Mouse (Mus musculus) cortical plate, adult 2 months (tissue): ENCODE results near the gene Mrpl50. TPM values are rescaled to one million over a fixed set of nuclear protein-coding genes. Genes with fewer than 3 reads are reported as not detected.
A peak's percentile ranks its signal among the peaks of the same experiment; 100 is the strongest.

Source experiments
- H3K27ac ChIP-seq: fragments of 200-500 bp; 2 replicates; pipeline ENCODE4 v1.5.1; 2012; ENCODE audit warnings: low read length, control low read depth, inconsistent platforms; ENCODE audit not compliant: insufficient read depth
- H3K4me1 ChIP-seq: fragments of 200-500 bp; 2 replicates; pipeline ENCODE4 v1.6.1; 2011; ENCODE audit warnings: low read length; ENCODE audit not compliant: control insufficient read depth, insufficient read depth
- H3K4me3 ChIP-seq: fragments of 200-500 bp; 2 replicates; pipeline ENCODE4 v1.5.1; 2011; ENCODE audit warnings: mild to moderate bottlenecking, low read length, control low read depth; ENCODE audit not compliant: insufficient read depth
- CTCF ChIP-seq: fragments of 200-500 bp; IDR thresholded peaks from 2 replicates; pipeline ENCODE4 v1.5.1; 2011; ENCODE audit warnings: mild to moderate bottlenecking, control low read depth, low read length; ENCODE audit not compliant: insufficient read depth; ENCODE audit errors: extremely low read depth
- POLR2A ChIP-seq: fragments of 200-500 bp; IDR thresholded peaks from 2 replicates; pipeline ENCODE4 v1.6.1; 2011; ENCODE audit warnings: mild to moderate bottlenecking, low read length, control low read depth; ENCODE audit not compliant: insufficient read depth; ENCODE audit errors: extremely low read depth
- polyA plus RNA-seq: library from polyadenylated mRNA; depleted of rRNA; stranded (reverse); fragments of >200 nt; gene quantifications from 2 replicates; pipeline ENCODE4 v1.2.3, GENCODE M21; 2012; rRNA removed

Gene Mrpl50
- polyA plus RNA-seq, result 17.3 TPM in 2 replicates

DNA sequence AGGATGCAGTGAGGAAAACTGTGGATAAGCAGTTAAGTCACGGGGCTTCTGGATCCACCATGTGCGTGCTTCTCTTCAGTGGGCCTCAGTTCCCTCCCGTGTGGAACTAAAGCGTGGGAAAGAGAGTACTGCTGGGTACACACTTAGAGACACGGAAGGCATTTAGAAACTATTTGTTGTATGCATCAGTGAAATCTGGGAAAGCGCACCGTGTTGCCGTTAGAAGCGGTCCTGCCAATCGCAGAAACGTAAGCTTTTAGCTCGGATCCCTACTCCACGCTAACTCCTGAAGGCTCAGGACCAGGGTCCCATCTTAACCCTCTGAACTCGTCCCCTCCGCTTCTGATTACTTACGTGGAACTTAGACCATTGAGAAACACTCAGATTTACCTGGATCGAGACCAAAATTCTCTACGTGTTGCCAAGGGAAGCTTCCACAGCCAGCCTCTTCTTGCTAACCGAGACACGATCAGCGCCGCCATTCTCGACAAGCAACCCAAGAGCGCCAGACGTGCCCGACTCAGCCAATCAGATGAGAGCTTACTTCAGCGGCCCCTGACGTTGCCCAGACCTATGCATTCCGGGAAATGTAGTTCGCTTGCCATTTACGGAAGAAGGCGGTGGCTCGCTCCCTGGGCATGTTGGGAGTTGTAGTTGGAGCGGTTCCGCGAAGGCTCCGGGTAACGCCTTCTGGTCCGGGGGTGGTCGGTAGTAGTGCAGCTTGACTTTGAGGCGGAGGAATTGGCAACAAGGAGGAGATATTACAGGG, at the start of gene Mrpl50, which contains the start of gene Zfp189:
Gene Mrpl50 (minus strand): TSS at position 522 of the 769 bp plus-strand sequence.
Gene Zfp189 (plus strand): TSS at position 605 of the 769 bp plus-strand sequence.
- TF ChIP-seq POLR2A, result peak; percentile 91
- no peak for TF ChIP-seq CTCF
- peaks cover 5% of the 10 kb centered on the region; the same call in 1 of the 2 replicates for H3K4me1 ChIP-seq
- peak within 1 kb of the TSS; percentile 42 for H3K27ac ChIP-seq
- peak within 1 kb of the TSS; percentile 91 for H3K4me3 ChIP-seq

DNA sequence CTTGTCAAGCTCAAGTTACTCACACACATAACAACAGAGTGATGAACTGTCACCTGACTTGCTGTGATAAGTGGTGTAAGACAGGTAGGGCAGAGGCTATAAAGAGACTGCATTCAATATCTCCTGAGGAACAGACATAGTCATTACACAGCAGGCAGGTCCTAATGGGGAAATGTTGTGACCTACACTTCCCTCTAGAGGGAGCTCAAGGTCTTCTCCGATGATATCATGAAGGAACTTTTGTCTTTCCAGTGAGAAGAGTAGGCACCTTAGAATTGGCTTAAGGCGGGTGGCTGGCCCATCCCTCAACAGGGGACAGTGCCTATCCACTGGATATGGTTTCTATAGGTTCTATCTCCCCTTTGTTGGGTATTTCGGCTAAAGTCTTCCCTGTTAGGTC, 46.7 kb upstream of the Mrpl50 start:
- Histone ChIP-seq H3K27ac (no peak overlapping the region), H3K4me3 (no peak overlapping the region), H3K4me1 (no peaks in the 10 kb centered on the region)
- TF ChIP-seq POLR2A, result no peak
- peak; percentile 85 for TF ChIP-seq CTCF

DNA sequence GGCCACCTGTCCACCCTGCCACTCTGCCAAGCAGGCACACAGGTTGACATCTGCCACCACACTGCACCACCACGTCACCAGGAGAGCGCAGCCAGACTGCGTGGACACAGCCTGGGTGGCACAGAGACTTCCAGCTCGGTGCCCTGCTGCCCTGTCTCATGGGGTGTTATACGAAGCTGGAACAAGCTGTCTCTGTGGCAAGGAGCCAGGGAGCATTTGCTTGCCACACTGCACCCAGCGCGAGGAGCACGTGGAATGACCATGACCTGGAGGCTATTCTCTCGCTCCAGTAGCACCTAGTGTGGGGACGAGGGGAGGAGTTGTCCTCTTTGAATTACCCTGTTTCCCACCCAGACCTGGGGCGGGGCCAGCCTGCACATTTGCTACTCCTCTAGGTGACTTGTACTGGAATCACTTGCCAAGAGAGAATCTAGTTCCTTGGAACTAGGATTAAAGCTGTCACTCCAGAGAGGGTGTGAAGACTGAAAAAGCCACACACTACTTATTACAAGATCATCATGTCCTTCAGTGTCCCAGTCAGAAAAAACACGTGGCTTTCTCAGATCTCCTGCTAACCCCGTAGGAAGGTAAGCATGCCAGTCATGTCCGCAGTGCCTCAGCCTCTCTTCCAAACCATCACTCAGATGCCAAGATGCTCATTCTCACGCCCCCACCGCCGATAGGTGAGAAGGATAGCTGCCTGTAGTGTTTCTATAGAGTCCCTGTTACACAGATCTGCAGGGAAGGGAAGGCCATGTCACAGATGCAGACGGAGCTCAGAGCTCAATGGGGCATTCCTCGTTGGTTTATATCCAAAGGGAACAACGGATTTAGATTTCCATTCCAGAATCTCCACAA, 39.3 kb upstream of the Mrpl50 start:
- no peak overlapping the region for H3K4me3 ChIP-seq

DNA sequence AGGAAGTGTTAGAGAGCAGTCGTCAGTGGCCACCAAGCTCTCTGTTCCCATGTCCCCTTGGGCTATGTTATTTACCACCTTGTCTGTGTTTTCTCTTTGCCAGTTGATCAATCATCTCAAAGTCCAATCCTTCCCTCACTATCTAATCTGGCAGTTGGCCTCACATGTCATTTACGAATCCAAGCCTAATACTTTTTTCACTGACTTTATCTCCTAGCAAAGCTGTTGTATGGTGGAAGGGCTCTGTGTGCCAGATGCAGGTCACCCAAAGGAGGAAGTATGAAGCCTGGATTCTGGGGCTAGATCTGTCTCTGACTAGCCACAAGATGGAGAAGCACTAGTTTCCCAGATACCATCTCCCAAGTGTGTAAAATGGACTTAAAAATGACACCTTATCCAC, 37.3 kb upstream of the Mrpl50 start:
- TF ChIP-seq CTCF (no peak), POLR2A (no peak)
- Histone ChIP-seq H3K4me3 (no peak overlapping the region), H3K27ac (no peak overlapping the region), H3K4me1 (peaks cover 5% of the 10 kb centered on the region; the same call in 1 of the 2 replicates)

More for the DNA sequence above, 39.3 kb upstream of the Mrpl50 start:
- Histone ChIP-seq H3K4me1 (peaks cover 5% of the 10 kb centered on the region; the same call in 1 of the 2 replicates), H3K27ac (no peak overlapping the region)
- TF ChIP-seq CTCF, result no peak
- no peak for TF ChIP-seq POLR2A

DNA sequence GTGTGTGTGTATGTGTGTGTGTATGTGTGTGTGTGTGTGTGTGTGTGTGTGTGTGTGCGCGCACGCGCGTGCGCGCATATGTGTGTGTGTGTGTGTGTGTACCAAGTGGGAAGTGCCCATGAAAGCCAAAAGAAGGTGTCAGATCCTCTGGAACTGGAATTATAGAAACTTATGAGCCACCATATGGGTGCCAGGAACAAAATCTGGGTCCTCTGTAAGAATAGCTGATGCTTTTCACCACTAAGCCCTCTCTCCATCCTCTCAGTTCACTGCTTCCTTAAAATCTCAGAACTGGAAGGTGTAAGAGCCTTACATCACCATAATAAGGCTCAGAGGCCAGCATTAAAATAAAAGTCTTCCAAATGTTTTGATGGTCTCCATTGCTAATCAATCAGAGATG, 36.5 kb upstream of the Mrpl50 start:
- Histone ChIP-seq H3K4me3 (no peak overlapping the region), H3K27ac (no peak overlapping the region), H3K4me1 (peaks cover 5% of the 10 kb centered on the region; the same call in 1 of the 2 replicates)
- TF ChIP-seq CTCF, result no peak
- no peak for TF ChIP-seq POLR2A

DNA sequence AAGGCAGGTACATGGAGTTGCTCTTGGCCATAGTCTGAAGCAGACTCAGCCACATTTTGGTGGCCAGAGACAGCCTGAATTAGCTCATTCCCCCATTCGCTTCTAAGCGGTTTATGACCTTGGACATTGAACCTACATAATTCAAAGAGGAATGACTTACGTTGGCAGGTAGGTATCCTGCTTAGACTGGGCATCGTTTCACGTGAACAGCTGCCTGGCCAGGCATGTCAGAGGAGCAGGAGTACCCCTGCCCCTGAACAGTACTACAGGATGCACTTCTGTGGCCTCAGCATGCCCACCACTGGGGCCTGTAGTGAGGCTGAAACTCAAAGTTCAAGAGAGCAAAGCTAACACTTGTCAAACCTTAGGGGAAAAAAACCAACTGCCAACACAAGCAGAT, 32.5 kb upstream of the Mrpl50 start:
- no peaks in the 10 kb centered on the region for H3K4me1 ChIP-seq
- no peak overlapping the region for H3K27ac ChIP-seq
- TF ChIP-seq CTCF, result no peak
- TF ChIP-seq POLR2A, result no peak
- H3K4me3 ChIP-seq, result no peak overlapping the region

GRCm38 (mm10) chr4:49549383-49549782, 28.5 kb upstream of the Mrpl50 start, which contains the start of gene Aldob:
Gene Aldob (minus strand): TSS chr4:49549546.
- Histone ChIP-seq H3K4me1 (no peaks in the 10 kb centered on the region), H3K27ac (no peak within 1 kb of the TSS), H3K4me3 (no peak within 1 kb of the TSS)
- TF ChIP-seq CTCF, result no peak
- no peak for TF ChIP-seq POLR2A

DNA sequence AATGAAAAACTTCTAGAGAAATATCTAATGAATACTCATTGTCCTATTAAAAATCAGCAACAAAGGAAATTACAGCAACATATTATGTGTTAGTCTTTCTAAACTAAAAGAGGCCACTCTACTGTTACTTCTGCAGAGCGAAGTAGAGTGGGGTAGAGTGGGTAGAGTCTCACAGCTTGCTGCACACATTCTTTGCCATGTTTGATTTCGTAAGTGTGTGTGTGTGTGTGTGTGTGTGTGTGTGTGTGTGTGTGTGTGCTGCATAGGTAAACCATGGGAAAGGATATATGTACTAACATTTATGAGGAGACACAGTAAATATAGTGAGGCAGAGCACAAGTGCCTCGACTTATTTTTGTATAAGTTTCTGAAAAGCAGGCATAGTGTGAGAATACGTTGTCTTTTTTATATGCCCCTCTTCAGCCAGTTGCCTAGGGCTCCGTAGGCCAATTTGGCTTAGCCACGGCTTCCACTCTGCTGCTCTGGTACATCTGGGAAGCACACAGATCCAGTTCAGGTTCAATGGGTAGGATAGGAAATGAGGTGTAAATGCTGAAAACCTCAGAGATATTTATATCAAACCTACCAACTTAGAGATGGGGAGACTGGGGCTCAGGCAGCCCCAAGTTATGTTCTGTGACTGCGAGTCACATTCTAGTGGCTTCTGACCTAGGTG, 26.8 kb upstream of the Mrpl50 start:
- Histone ChIP-seq H3K4me1 (no peaks in the 10 kb centered on the region), H3K4me3 (no peak overlapping the region), H3K27ac (no peak overlapping the region)
- TF ChIP-seq CTCF, result no peak
- no peak for TF ChIP-seq POLR2A

GRCm38 (mm10) chr4:49546873-49547543, 26.1 kb upstream of the Mrpl50 start:
- H3K4me1 ChIP-seq, result no peaks in the 10 kb centered on the region
- H3K27ac ChIP-seq, result no peak overlapping the region
- TF ChIP-seq POLR2A (no peak), CTCF (no peak)
- H3K4me3 ChIP-seq, result no peak overlapping the region
